Mouse (Mus musculus) embryonic fibroblast, embryonic 13.5 days (primary cell): ENCODE results near the gene Pcx.

ENCODE experiments used
- CTCF ChIP-seq: IDR thresholded peaks from 2 replicates; pipeline ENCODE4 v1.5.1; 2011; ENCODE audit warnings: mild to moderate bottlenecking, control low read depth, low read length, moderate library complexity, borderline replicate concordance; ENCODE audit not compliant: insufficient read depth
- POLR2A ChIP-seq: IDR thresholded peaks from 2 replicates; pipeline ENCODE4 v1.6.1; 2011; ENCODE audit warnings: low read depth, mild to moderate bottlenecking, control low read depth, low read length, moderate library complexity

DNA sequence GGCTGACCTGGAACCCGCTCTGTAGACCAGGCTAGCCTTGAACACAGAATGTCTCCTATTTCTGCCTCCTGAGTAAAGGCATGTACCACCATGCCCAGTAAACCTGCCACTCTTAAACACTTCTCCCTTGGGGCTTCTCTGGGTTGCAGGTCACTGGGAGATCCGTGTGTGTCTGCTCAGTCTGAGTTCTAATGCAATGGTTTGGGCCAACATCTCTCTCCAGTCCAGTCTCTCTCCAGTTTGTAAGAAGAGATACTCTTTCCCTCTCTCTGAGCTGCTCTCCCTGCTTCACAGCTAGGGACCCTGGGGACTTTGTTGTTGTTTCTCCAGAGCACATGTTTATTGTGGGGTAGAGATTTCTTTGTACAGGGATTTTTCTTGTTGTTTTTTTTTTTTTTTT, 6.0 kb downstream of the Pcx start:
- TF ChIP-seq CTCF (no peak), POLR2A (no peak)
